Mouse (Mus musculus) midbrain, embryonic 14.5 days (tissue): ENCODE data around the gene Zbtb18. TPM values are rescaled to one million over a fixed set of nuclear protein-coding genes. Genes with fewer than 3 reads are reported as not detected.
A peak's percentile ranks its signal among the peaks of the same experiment; 100 is the strongest.

Experiments
- ATAC-seq: fragments of 200-750 bp; cut with Nextera tagmentation; 2 replicates; pipeline ENCODE4 v1.8.0; 2017; ENCODE audit warnings: moderate number of reproducible peaks, moderate library complexity; ENCODE audit not compliant: low FRiP score, low TSS enrichment
- DNase-seq: peaks from one replicate; pipeline ENCODE4 v3.0.0-alpha.2; 2015
- H3K27ac ChIP-seq: fragments of 300-500 bp; sonication (generic); replicated peaks from 2 replicates; pipeline ENCODE4 v1.5.1; 2014; ENCODE audit warnings: mild to moderate bottlenecking, low read depth, low read length, moderate library complexity
- H3K27me3 ChIP-seq: fragments of 300-500 bp; sonication (generic); 2 replicates; pipeline ENCODE4 v1.6.1; 2014; ENCODE audit warnings: low read length, control low read depth, mixed read lengths; ENCODE audit not compliant: control insufficient read depth, insufficient read depth
- H3K36me3 ChIP-seq: fragments of 300-500 bp; sonication (generic); 2 replicates; pipeline ENCODE4 v1.6.1; 2014; ENCODE audit warnings: low read length, control low read depth; ENCODE audit not compliant: control insufficient read depth, insufficient read depth
- H3K4me1 ChIP-seq: fragments of 300-500 bp; sonication (generic); 2 replicates; pipeline ENCODE4 v1.6.1; 2014; ENCODE audit warnings: mild to moderate bottlenecking, antibody characterized with exemption, low read length, control low read depth; ENCODE audit not compliant: control insufficient read depth, insufficient read depth
- H3K4me2 ChIP-seq: fragments of 300-500 bp; sonication (generic); 2 replicates; pipeline ENCODE4 v1.6.1; 2014; ENCODE audit warnings: mild to moderate bottlenecking, low read length, moderate library complexity
- H3K4me3 ChIP-seq: fragments of 300-500 bp; sonication (generic); replicated peaks from 2 replicates; pipeline ENCODE4 v1.5.1; 2014; ENCODE audit warnings: low read depth, low read length
- H3K9ac ChIP-seq: fragments of 300-500 bp; sonication (generic); replicated peaks from 2 replicates; pipeline ENCODE4 v1.6.1; 2014; ENCODE audit warnings: mild to moderate bottlenecking, low read length, moderate library complexity
- H3K9me3 ChIP-seq: fragments of 300-500 bp; sonication (generic); 2 replicates; pipeline ENCODE4 v1.6.1; 2016; ENCODE audit warnings: low read length, control low read depth, mixed read lengths; ENCODE audit not compliant: control insufficient read depth
- WGBS: fragments of 180-500 bp; shearing (Covaris S2); extraction: QIAGEN DNeasy Blood & Tissue Kit; methylation state at CpG from one replicate; pipeline ENCODE4 v1.1.7; 2014; 5-methylcytosine and 5-hydroxymethylcytosine counted together
- polyA plus RNA-seq: library from polyadenylated mRNA; unstranded; fragments of >200 nt; fragmentation: Nextera tagmentation; extraction: Ambion mirVana; gene quantifications from 2 replicates; pipeline ENCODE4 v1.2.1, GENCODE M21; 2014

Zbtb18 gene
- polyA plus RNA-seq: 11.9 and 13.4 TPM in 2 replicates

DNA sequence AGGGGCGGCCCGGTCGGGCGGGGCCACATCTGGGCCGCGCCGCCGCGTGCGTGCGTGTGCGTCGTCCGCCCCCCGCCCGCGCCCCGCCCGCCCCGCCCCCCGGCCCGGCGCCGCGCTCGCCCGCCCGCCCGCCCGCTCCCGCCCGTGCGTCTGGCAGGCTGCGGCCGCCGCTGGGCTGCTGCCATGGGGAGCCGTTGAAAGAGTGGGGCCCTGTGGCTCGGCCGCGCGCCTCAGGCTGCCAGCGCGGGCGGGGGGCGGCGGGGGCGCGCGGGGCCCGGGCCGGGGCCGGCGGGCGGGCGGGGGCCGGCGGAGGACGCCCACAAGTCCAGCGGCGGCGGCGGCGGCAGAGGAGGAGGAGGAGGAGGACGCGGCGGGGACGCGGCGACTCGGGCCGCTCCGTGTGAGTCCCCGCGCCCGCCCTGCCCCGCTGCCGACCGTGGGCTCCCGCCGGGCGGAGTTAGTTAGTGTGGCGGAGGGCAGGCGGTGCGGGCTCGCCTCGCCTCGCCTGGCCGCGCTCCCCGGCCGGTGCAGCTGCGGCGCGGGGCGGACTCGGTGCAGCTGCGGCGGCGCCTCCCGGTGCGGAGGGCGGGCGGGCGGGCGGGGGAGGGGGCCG is at the start of gene Zbtb18:
Gene Zbtb18, plus strand, starts transcription at position 156 of the 613 bp plus-strand sequence.
- Histone ChIP-seq H3K4me2 (peak within 1 kb of the TSS; percentile 89), H3K4me3 (peak within 1 kb of the TSS; percentile 73), H3K27me3 (no peaks in the 10 kb centered on the region), H3K9me3 (no peaks in the 10 kb centered on the region), H3K9ac (peak within 1 kb of the TSS; percentile 89), H3K27ac (peak within 1 kb of the TSS; percentile 99), H3K4me1 (peaks cover 21% of the 10 kb centered on the region), H3K36me3 (no peaks in the 10 kb centered on the region; the same call in 1 of the 2 replicates)
- 0% methylated on average over 47 of the region's 106 CpGs for WGBS
- DNase-seq (no peak), ATAC-seq (no peak; the same call in 1 of the 2 replicates)

DNA sequence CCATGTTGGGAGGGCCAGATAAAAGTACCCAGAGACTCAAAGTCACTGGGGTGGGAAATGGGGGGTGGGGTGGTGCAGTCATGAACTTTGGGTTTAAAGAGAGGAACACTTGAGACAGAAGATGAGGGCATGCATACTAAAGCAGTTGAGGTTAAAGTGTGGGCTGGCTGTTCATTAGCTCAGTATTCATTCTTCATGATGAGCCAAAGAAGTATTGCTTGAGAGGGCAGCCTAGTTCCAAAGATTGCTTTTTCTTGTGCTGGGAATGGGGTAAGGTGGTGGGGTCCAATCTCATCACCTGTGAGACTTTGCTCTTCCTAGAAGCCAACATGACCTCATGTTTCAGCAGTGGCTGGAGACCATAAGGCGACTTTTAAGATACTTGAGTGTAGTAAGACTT is 44.7 kb upstream of the Zbtb18 start:
- 86% methylated on average over 1 of the region's 1 CpGs for whole genome bisulfite sequencing
- Histone ChIP-seq H3K4me1 (no peaks in the 10 kb centered on the region), H3K27me3 (no peaks in the 10 kb centered on the region)

DNA sequence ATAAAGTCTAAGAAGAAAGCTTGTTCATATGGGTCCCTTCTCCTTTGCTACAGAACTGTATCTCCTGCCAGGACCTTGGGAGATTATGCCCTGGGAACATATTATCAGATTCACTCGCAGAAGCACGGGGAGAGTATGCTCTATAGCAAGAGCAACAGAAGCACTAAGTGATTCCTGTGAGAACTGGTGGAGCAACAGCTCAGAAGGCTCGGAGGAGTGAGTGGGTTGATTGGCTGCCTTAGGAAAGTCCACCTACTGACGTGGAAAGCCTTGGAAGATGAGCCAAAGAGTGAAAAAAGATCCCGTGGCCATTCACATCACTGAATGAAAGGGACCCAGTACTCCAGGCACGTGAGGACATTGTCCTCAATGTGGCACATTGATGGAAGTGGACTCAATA is 37.0 kb upstream of the Zbtb18 start:
- Histone ChIP-seq H3K9me3 (no peaks in the 10 kb centered on the region), H3K27ac (no peak overlapping the region), H3K9ac (no peak overlapping the region), H3K36me3 (no peaks in the 10 kb centered on the region), H3K27me3 (no peaks in the 10 kb centered on the region), H3K4me3 (no peak overlapping the region), H3K4me1 (no peaks in the 10 kb centered on the region), H3K4me2 (no peak overlapping the region)
- no peak for DNase-seq
- WGBS: 84% methylated on average over 6 of the region's 6 CpGs
- ATAC-seq: no peak

More for the DNA sequence above, 44.7 kb upstream of the Zbtb18 start:
- H3K4me2 ChIP-seq: no peak overlapping the region
- no peaks in the 10 kb centered on the region for H3K9me3 ChIP-seq
- H3K36me3 ChIP-seq: no peaks in the 10 kb centered on the region
- H3K4me3 ChIP-seq: no peak overlapping the region
- H3K27ac ChIP-seq: no peak overlapping the region
- no peak for ATAC-seq
- no peak for DNase-seq
- no peak overlapping the region for H3K9ac ChIP-seq

DNA sequence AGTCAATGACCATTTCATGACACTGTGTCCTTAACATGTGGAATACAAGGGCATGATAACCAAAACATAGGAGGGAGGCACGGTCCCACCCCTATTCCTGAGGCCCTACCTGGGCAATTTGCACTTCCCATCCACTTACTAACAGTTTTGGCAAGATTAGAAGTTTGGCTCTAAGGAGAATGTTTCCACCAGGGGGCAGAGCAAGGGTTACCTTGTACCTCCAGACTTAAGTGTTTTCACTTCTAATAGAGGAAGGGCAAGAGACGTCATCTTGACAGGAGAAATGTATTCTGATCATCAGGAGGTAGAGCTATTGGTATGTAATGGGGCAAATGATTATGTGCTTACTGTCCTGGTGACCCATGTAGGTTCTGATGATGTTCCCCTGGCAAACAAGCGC is 33.5 kb upstream of the Zbtb18 start:
- Histone ChIP-seq H3K4me1 (peaks cover 17% of the 10 kb centered on the region), H3K27me3 (no peaks in the 10 kb centered on the region), H3K9me3 (no peaks in the 10 kb centered on the region), H3K4me3 (no peak overlapping the region), H3K9ac (no peak overlapping the region), H3K27ac (no peak overlapping the region), H3K4me2 (no peak overlapping the region), H3K36me3 (no peaks in the 10 kb centered on the region)
- WGBS: 83% methylated on average over 3 of the region's 3 CpGs
- DNase-seq (no peak), ATAC-seq (no peak)

DNA sequence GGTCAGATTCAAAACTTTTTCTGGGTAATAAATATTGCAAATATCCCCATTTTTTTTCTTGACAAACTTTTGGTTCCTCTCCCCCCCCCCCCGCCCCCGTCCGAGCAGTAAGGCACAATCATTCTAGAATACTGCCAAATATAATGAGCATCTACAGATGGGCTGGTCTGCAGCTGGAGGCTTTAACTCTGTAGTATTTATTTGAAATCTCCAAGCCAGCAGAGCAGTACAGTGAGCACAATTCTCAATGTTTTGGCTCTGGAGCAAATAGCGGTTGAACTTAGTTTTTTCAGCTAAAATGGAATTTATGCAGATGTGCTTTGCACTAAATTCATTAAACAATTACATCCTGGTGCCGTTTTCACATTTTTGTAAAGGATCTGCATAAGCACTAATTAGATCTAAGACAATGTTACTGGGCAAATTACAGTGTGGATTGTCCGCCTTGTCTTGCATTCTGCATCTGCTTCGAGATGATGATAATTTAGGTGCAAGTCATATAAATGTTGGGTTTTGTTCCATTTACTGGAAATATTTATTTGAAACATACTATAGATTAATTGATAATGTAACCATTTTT is 31.3 kb upstream of the Zbtb18 start:
- WGBS: 63% methylated on average over 7 of the region's 7 CpGs
- H3K27ac ChIP-seq: no peak overlapping the region

DNA sequence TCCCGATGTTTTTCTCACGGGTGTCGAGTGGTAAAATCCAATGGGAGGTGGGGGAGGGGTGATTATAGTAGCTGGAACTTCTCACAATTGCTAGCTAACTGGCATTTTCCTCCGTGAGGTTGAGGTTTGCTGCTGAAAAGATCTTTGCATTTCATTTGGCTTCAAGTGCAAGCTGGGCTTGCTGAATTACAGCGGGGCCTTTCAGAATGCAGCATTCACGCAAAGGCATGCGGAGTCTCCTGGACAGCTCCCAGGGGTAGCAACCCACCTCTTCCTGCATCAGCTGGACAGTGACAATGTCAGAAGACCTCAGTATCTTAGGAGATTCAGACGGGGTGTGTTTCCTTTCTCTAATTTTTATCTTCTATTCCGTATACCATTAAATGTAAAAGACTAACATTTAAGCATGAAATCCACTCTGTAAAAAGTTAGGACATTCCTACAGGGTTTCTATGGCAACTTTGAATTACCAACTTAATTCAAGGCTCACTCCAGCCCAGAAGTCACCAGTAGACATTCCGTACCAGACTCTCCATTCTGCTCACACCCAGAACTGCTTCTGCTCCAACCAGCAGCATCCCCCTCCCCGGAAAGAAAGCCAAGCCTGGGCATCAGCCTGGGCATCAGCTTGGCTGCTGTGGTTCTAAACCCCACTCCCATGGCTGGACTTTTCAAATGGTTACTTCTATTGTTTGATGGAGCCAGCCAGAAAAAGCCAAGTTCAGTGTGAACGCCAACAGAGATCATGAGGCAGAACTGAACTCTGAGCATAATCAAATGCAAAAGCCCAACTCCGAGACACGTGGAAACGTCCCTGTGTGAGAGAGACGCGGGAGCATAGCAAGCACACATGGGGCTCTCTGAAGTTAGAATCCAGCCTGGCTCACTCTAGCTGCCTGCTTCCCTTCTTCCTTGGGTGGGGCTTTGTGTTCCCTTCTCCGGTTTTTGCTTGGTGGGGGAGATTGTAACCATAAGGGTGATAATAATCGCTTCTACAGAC is 30.5 kb upstream of the Zbtb18 start:
- peak overlapping the region; percentile 40 for H3K4me2 ChIP-seq

More for the DNA sequence above, 31.3 kb upstream of the Zbtb18 start:
- H3K4me3 ChIP-seq: no peak overlapping the region
- no peaks in the 10 kb centered on the region for H3K27me3 ChIP-seq
- DNase-seq: peak; percentile 12
- no peaks in the 10 kb centered on the region for H3K9me3 ChIP-seq
- peaks cover 17% of the 10 kb centered on the region for H3K4me1 ChIP-seq
- ATAC-seq: no peak
- H3K9ac ChIP-seq: no peak overlapping the region
- no peaks in the 10 kb centered on the region for H3K36me3 ChIP-seq
- peak overlapping the region; percentile 40 for H3K4me2 ChIP-seq

DNA sequence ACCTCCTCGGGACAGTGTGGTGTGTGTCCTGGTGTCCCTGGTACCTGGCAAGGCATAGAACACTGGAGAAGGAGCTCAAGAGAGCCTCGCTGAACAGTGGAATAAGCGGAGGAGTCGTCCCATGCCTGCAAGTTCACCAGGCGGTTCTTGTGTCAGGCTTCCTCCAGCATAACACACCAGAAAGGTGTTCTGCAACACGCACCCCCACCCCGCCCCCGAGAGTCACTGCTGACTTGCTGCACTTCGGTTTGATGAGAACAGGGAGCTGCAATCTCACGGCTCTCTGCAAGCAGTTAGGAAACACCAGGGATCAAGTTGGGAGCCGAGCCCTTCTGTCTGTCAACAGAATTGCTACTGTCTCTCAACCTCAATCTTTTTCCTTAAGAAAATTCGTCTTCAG is 22.8 kb upstream of the Zbtb18 start:
- no peak overlapping the region for H3K9ac ChIP-seq
- H3K4me3 ChIP-seq: no peak overlapping the region
- DNase-seq (no peak), ATAC-seq (no peak)
- H3K27me3 ChIP-seq: no peaks in the 10 kb centered on the region
- no peak overlapping the region for H3K4me2 ChIP-seq
- no peaks in the 10 kb centered on the region for H3K4me1 ChIP-seq
- no peaks in the 10 kb centered on the region for H3K9me3 ChIP-seq
- H3K27ac ChIP-seq: no peak overlapping the region
- WGBS: 87% methylated on average over 12 of the region's 12 CpGs
- H3K36me3 ChIP-seq: no peaks in the 10 kb centered on the region

More for the DNA sequence above, 30.5 kb upstream of the Zbtb18 start:
- ATAC-seq (peak; percentile 78), DNase-seq (peak; percentile 72)
- no peak overlapping the region; the same call in 1 of the 2 replicates for H3K9ac ChIP-seq
- no peaks in the 10 kb centered on the region for H3K36me3 ChIP-seq
- no peak overlapping the region for H3K4me3 ChIP-seq
- WGBS: 6% methylated on average over 19 of the region's 19 CpGs
- no peaks in the 10 kb centered on the region for H3K9me3 ChIP-seq
- H3K4me1 ChIP-seq: peaks cover 17% of the 10 kb centered on the region
- no peaks in the 10 kb centered on the region for H3K27me3 ChIP-seq
- H3K27ac ChIP-seq: peak overlapping the region; percentile 60

DNA sequence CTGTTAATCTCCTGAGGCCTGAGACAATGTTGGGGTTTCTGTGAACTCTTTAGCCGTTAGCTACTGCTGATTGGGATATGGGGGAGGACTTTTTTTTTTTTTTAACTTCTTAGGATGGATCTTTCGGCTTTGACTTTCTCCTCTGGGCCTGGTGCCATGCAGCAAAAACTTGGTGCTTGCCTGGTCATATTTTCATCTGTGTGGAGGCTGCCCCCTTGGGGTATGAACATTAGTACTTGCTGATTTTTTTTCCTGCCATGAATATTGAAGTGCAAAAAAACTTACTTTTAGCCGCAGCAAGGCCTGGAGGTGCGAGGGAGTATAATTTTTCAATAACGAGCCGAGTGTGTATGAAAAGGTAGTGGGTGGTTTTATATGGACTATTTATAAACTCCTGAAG is 22.0 kb upstream of the Zbtb18 start:
- H3K9ac ChIP-seq: no peak overlapping the region
- no peak overlapping the region for H3K27ac ChIP-seq
- H3K4me1 ChIP-seq: no peaks in the 10 kb centered on the region
- ATAC-seq: no peak
- H3K27me3 ChIP-seq: no peaks in the 10 kb centered on the region
- 33% methylated on average over 6 of the region's 6 CpGs for WGBS
- peak; percentile 56 for DNase-seq
- H3K9me3 ChIP-seq: no peaks in the 10 kb centered on the region
- no peaks in the 10 kb centered on the region for H3K36me3 ChIP-seq
- no peak overlapping the region for H3K4me2 ChIP-seq
- H3K4me3 ChIP-seq: no peak overlapping the region
